Mouse (Mus musculus) 416B (cell line): ENCODE measurements around the gene Usp47.

Experiments used
- DNase-seq: peaks from one replicate; pipeline ENCODE4 v3.0.0; 2011; ENCODE audit warnings: low read depth

Gene Usp47

GRCm38 (mm10) chr7:112155194-112155593, 131.9 kb downstream of the Usp47 start:
- DNase-seq, result no peak

GRCm38 (mm10) chr7:112157584-112158315, 134.4 kb downstream of the Usp47 start:
- no peak for DNase-seq

- no peak for DNase-seq
Measured at GRCm38 (mm10) chr7:112158316-112158741, 135.0 kb downstream of the Usp47 start.

- no peak for DNase-seq
Measured at GRCm38 (mm10) chr7:112158942-112159341, 135.6 kb downstream of the Usp47 start, which contains the start of gene Dkk3. TSS of gene Dkk3 (minus strand) at chr7:112159057.

- no peak for DNase-seq
Measured at GRCm38 (mm10) chr7:112159835-112160234, 136.5 kb downstream of the Usp47 start.
